Mouse (Mus musculus) monocyte, adult 5-6 weeks (primary cell): ENCODE results near the gene Ddias. TPM values are rescaled to one million over a fixed set of nuclear protein-coding genes. Genes with fewer than 3 reads are reported as not detected.

Experiments used
- ATAC-seq: fragments of 153-309, 156-312 bp; replicated peaks from 2 replicates; pipeline ENCODE4 v1.8.0; 2017; ENCODE audit warnings: mild to moderate bottlenecking; ENCODE audit not compliant: low TSS enrichment, insufficient number of reproducible peaks, severe bottlenecking, poor library complexity, low FRiP score
- total RNA-seq: library from RNA; stranded (forward); fragments of 200-1000, 200-491, 200-594 nt; gene quantifications from 3 replicates; pipeline ENCODE4 v1.2.3, GENCODE M21; 2017

Gene Ddias
- total RNA-seq, 1 experiment from 2014 or later, result 2.6 TPM

- ATAC-seq, result 0 out of 2 replicates have a peak, but pooled peaks have one; percentile 17
Measured at GRCm38 (mm10) chr7:92811667-92812279, 62.3 kb downstream of the Ddias start.

Other genes starting within 250 kb of the Ddias start
- not detected in 3 replicates for gene Ankrd42, start 237.1 kb downstream of the Ddias start, total RNA-seq
- 176 to 189 TPM (median 178 TPM) in 3 replicates for gene Pcf11, start 204.3 kb downstream of the Ddias start, total RNA-seq
- 4.2 to 8.3 TPM (median 8.1 TPM) in 3 replicates for gene Rab30, start 132.6 kb downstream of the Ddias start, total RNA-seq
- gene Prcp, start 223 bp upstream of the Ddias start, total RNA-seq, result 48.1 to 63.6 TPM (median 48.4 TPM) in 3 replicates
- gene Fam181b, start 205.6 kb upstream of the Ddias start, total RNA-seq, result not detected in 3 replicates